Mouse (Mus musculus): ENCODE measurements around the gene Samd4. TPM values are rescaled to one million over a fixed set of nuclear protein-coding genes. Genes with fewer than 3 reads are reported as not detected.

Gene Samd4
- polyA plus RNA-seq, 1 experiment from 2014 or later: 10.2 TPM

DNA sequence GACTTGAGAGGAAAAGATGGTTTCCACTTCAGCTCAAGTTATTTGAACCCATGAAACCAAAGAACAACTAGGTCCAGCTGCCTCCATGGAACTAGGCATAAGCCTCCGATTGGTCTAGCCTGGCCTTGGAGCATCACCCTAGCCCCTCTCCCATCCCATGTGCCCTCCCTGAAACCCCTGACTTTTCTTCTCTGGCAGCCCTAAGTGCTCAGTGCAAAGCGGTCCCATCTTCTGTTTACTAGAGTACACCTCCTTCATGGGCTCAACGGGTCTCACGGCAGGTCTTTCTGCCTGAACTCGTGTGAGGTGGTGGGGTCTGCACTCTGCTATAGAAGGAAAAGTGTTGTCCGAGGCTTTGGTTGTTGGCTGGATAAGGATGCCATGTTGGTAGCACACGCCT is 197.3 kb downstream of the Samd4 start:
- ATAC-seq (ENCODE audit: insufficient number of reproducible peaks, insufficient read depth, low FRiP score, low TSS enrichment, low read depth): no peak
- no peak overlapping the region for H3K9ac ChIP-seq
- H3K9me3 ChIP-seq: no peaks in the 10 kb centered on the region
- H3K27ac ChIP-seq: no peak overlapping the region
- H3K4me1 ChIP-seq: no peaks in the 10 kb centered on the region
- no peak overlapping the region for H3K4me3 ChIP-seq
- H3K27me3 ChIP-seq: no peaks in the 10 kb centered on the region
- 94% methylated on average over 7 of the region's 7 CpGs for WGBS
- H3K36me3 ChIP-seq: peaks cover 59% of the 10 kb centered on the region
- no peak overlapping the region for H3K4me2 ChIP-seq

DNA sequence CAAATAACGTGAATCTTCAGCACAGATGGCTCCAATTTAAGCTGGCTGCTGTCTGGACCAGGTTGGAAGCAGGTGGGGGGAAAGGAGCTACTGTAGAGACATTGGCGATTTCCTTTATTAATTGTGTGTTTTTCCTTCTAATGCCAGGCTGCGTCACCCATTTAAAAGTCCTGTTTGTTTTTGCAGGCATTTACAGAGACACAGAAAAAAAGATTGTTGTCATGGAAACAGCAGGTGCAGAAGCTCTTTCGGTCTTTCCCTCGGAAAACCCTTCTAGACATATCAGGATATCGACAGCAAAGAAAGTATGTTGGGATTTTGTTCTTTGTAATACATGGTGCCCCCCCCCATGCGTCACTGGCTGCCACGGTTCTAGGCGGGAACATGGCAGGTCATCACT is 200.7 kb downstream of the Samd4 start:
- H3K4me3 ChIP-seq: no peak overlapping the region
- peaks cover 10% of the 10 kb centered on the region for H3K4me1 ChIP-seq
- H3K27ac ChIP-seq: no peak overlapping the region
- H3K36me3 ChIP-seq: peaks cover 40% of the 10 kb centered on the region
- no peaks in the 10 kb centered on the region for H3K27me3 ChIP-seq
- 74% methylated on average over 9 of the region's 9 CpGs for WGBS
- H3K4me2 ChIP-seq: no peak overlapping the region
- H3K9me3 ChIP-seq: no peaks in the 10 kb centered on the region
- H3K9ac ChIP-seq: no peak overlapping the region
- ATAC-seq (ENCODE audit: insufficient number of reproducible peaks, insufficient read depth, low FRiP score, low TSS enrichment, low read depth): no peak

DNA sequence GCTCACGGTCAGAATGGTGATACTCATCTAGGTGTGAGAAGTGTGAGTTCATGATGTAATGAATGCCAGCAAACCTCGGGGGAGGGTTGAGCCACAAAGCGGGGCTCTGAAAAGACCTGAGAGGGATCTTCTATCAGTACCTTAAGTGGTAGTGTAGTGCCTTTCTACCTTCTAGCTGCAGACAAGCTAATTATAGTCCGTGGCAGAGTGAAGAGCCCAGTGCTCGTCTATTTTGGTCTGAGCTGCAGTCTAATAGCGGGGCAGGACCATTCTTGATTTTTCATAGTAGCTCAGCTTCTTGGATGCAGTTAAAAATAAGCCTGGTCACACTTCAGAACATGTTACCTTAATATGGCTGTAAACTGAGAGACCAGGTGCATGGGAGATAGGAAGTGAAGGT is 201.2 kb downstream of the Samd4 start:
- no peaks in the 10 kb centered on the region for H3K27me3 ChIP-seq
- no peak overlapping the region for H3K4me3 ChIP-seq
- 70% methylated on average over 6 of the region's 6 CpGs for WGBS
- H3K4me1 ChIP-seq: peaks cover 10% of the 10 kb centered on the region
- no peak overlapping the region for H3K9ac ChIP-seq
- H3K9me3 ChIP-seq: no peaks in the 10 kb centered on the region
- H3K4me2 ChIP-seq: no peak overlapping the region
- ATAC-seq (ENCODE audit: insufficient number of reproducible peaks, insufficient read depth, low FRiP score, low TSS enrichment, low read depth): no peak
- H3K36me3 ChIP-seq: peaks cover 35% of the 10 kb centered on the region
- no peak overlapping the region for H3K27ac ChIP-seq

DNA sequence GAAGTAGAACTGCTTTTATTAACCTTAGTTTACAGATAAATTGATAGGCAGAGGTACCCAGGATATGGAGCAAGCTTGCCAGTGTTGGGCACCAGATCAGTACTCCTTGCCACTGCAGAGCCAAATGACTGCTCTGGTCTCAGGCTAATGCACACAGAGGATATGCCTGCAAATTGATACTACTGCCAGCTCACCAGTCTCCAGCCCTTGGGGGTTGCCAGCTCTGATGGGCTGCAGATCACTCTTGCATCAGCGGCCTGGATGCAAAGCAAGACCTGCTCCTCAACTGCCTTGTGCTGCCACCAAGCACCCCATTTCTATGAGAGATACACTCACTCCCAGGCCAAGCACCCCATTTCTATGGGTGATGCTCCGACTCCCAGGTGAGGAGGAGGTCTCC is 202.0 kb downstream of the Samd4 start:
- H3K4me3 ChIP-seq: no peak overlapping the region
- H3K9me3 ChIP-seq: no peaks in the 10 kb centered on the region
- H3K36me3 ChIP-seq: peaks cover 30% of the 10 kb centered on the region
- H3K4me2 ChIP-seq: no peak overlapping the region
- WGBS: 69% methylated on average over 2 of the region's 2 CpGs
- no peak overlapping the region for H3K27ac ChIP-seq
- peaks cover 10% of the 10 kb centered on the region for H3K4me1 ChIP-seq
- no peak for ATAC-seq (ENCODE audit: insufficient number of reproducible peaks, insufficient read depth, low FRiP score, low TSS enrichment, low read depth)
- H3K27me3 ChIP-seq: no peaks in the 10 kb centered on the region
- no peak overlapping the region for H3K9ac ChIP-seq

DNA sequence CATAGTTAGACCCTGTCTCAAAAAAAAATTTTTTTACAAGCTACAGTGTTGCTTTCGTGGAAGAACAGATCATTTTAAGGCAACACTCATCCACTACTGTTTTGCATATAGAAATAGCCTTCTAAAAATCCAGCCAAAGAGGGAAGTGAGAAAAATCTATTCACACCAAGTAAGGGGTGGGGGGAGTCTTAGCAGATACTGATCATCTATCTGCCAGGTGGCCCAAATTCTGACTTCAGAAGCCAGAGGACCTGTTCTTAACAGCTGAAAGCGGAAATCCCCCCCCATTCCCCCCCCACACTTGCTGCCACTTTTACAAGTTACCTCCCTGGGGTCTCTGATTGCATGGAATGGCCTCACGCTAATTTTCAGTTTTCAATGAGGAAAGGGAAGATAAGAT is 203.5 kb downstream of the Samd4 start:
- Histone ChIP-seq H3K27me3 (no peaks in the 10 kb centered on the region), H3K9me3 (no peaks in the 10 kb centered on the region), H3K4me3 (no peak overlapping the region), H3K27ac (no peak overlapping the region), H3K36me3 (peaks cover 26% of the 10 kb centered on the region; the same call in 1 of the 2 replicates), H3K4me2 (no peak overlapping the region), H3K9ac (no peak overlapping the region), H3K4me1 (peaks cover 10% of the 10 kb centered on the region)
- WGBS: 63% methylated on average over 3 of the region's 3 CpGs
- no peak for ATAC-seq (ENCODE audit: insufficient number of reproducible peaks, insufficient read depth, low FRiP score, low TSS enrichment, low read depth)

DNA sequence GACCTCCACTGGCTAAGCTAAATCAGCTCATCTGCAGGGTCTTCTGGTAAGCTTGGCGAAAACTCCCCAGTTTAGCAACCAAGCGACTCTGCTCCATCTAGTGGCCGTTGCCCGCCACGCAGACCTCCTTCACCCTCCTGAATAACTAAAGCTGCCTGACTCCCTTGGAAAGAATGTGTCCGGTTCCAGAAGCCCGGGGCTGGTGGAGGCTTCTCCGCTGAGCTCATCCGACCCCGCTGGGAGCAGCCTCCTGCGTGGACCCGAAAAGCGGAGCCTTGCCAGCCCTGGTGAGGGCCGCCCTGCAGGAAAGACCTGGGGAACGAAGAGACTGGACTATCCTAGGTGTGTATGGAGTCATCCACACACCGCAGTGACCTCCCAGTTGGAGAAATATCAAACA is 204.1 kb downstream of the Samd4 start:
- H3K9ac ChIP-seq: peak overlapping the region; percentile 64
- peaks cover 31% of the 10 kb centered on the region; the same call in 1 of the 2 replicates for H3K36me3 ChIP-seq
- no peaks in the 10 kb centered on the region for H3K9me3 ChIP-seq
- peak overlapping the region; percentile 66 for H3K4me2 ChIP-seq
- peak; percentile 57; the same call in 1 of the 2 replicates for ATAC-seq (ENCODE audit: insufficient number of reproducible peaks, insufficient read depth, low FRiP score, low TSS enrichment, low read depth)
- peaks cover 10% of the 10 kb centered on the region for H3K4me1 ChIP-seq
- H3K27me3 ChIP-seq: no peaks in the 10 kb centered on the region
- 4% methylated on average over 16 of the region's 16 CpGs for WGBS
- peak overlapping the region; percentile 32 for H3K4me3 ChIP-seq
- H3K27ac ChIP-seq: peak overlapping the region; percentile 44; the same call in 1 of the 2 replicates

DNA sequence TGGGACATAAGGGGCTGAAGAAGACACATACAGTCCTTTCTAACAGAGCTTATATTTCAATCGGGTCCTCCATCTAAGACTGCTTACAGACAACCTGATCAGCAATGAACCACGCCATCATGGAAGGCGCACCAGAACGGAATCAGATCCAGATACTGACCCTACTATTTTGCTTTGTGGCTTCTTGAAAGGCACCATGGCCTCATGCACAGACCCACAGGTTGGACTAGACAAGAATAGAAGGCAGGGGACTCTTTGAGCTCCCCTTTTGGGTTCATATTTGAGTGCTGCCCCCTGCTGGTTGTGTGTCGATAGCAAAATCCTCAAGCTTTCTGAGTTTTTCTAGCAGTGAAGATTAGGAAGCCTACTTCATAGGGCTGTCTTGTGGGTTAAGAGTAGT is 204.5 kb downstream of the Samd4 start:
- H3K27ac ChIP-seq: peak overlapping the region; percentile 44; the same call in 1 of the 2 replicates
- peak overlapping the region; percentile 64; the same call in 1 of the 2 replicates for H3K9ac ChIP-seq
- ATAC-seq (ENCODE audit: insufficient number of reproducible peaks, insufficient read depth, low FRiP score, low TSS enrichment, low read depth): no peak
- H3K27me3 ChIP-seq: no peaks in the 10 kb centered on the region
- H3K9me3 ChIP-seq: no peaks in the 10 kb centered on the region
- peak overlapping the region; percentile 66 for H3K4me2 ChIP-seq
- peaks cover 10% of the 10 kb centered on the region for H3K4me1 ChIP-seq
- peaks cover 35% of the 10 kb centered on the region; the same call in 1 of the 2 replicates for H3K36me3 ChIP-seq
- H3K4me3 ChIP-seq: peak overlapping the region; percentile 32; the same call in 1 of the 2 replicates
- 29% methylated on average over 5 of the region's 5 CpGs for WGBS

DNA sequence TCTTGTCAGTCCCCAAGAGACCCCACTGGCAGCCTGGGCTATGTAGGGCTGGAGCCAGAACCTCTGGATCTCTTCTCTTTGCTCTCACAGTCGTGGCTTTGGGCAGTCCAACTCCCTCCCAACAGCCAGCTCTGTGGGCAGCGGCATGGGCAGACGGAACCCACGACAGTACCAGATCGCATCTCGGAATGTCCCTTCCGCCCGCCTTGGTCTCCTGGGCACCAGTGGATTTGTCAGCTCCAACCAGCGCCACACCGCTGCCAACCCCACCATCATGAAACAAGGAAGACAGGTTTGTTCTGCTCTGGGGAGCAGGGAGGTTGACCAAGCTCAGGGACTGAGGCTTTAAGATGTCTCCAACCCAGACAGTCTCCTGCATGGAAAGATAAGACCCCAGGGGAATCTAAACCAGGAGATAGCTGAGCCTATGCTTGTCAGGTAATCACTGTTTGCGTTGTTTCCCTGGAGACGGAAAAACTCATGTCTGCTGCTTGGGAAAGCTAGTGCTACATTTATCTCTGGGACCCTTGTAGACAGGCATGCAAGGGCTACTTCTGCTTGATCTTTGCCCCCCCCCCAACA is 205.1 kb downstream of the Samd4 start:
- H3K27ac ChIP-seq: no peak overlapping the region
- WGBS: 84% methylated on average over 12 of the region's 12 CpGs
- no peak overlapping the region for H3K4me3 ChIP-seq
- no peaks in the 10 kb centered on the region for H3K27me3 ChIP-seq
- peaks cover 10% of the 10 kb centered on the region for H3K4me1 ChIP-seq
- H3K9me3 ChIP-seq: no peaks in the 10 kb centered on the region
- H3K9ac ChIP-seq: no peak overlapping the region
- ATAC-seq (ENCODE audit: insufficient number of reproducible peaks, insufficient read depth, low FRiP score, low TSS enrichment, low read depth): no peak
- no peak overlapping the region for H3K4me2 ChIP-seq
- H3K36me3 ChIP-seq: peaks cover 38% of the 10 kb centered on the region; the same call in 1 of the 2 replicates

DNA sequence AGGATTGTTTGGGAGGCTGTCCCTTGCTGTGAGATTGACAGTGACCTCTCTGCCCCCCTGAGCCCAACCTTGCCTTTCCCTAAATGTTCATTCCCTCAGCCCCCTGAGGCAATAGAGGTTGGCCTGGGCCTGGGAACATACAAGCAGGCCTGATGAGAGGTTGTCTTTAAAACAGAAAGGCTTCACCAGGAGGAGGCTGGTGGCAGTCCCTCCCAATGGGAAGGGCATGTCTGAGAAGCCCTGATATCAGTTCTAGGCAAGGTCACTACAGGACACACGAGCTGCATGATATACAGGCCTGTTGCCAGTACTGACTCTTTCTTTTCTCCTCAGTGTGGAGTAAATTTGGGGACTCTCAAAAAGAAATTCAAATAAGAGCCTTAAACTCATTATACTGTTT is 205.7 kb downstream of the Samd4 start:
- H3K9me3 ChIP-seq: no peaks in the 10 kb centered on the region
- H3K27me3 ChIP-seq: no peaks in the 10 kb centered on the region
- no peak overlapping the region for H3K4me2 ChIP-seq
- peaks cover 10% of the 10 kb centered on the region for H3K4me1 ChIP-seq
- H3K4me3 ChIP-seq: no peak overlapping the region
- no peak overlapping the region for H3K9ac ChIP-seq
- no peak overlapping the region for H3K27ac ChIP-seq
- ATAC-seq (ENCODE audit: insufficient number of reproducible peaks, insufficient read depth, low FRiP score, low TSS enrichment, low read depth): no peak
- peaks cover 38% of the 10 kb centered on the region; the same call in 1 of the 2 replicates for H3K36me3 ChIP-seq
- 50% methylated on average over 1 of the region's 1 CpGs for WGBS

DNA sequence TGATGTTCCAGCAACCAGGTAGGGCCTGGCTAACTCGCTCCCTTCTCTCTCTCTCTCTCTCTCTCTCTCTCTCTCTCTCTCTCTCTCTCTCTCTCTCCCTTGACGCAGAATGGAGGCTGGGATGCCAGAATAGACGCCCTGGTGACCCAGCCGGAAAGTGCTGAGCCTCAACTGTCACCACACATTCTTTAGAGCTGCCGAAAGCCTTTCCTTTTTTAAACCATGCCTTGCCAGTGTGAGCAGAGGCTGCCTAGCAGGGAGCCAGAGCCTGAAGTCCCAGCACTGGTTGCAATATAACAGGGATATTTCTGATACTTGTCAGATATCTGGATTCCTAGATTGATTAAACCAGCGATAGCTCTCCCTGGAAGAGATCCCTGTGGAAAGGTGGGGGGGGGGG is 206.5 kb downstream of the Samd4 start:
- no peaks in the 10 kb centered on the region for H3K27me3 ChIP-seq
- peaks cover 31% of the 10 kb centered on the region; the same call in 1 of the 2 replicates for H3K36me3 ChIP-seq
- ATAC-seq (ENCODE audit: insufficient number of reproducible peaks, insufficient read depth, low FRiP score, low TSS enrichment, low read depth): no peak

DNA sequence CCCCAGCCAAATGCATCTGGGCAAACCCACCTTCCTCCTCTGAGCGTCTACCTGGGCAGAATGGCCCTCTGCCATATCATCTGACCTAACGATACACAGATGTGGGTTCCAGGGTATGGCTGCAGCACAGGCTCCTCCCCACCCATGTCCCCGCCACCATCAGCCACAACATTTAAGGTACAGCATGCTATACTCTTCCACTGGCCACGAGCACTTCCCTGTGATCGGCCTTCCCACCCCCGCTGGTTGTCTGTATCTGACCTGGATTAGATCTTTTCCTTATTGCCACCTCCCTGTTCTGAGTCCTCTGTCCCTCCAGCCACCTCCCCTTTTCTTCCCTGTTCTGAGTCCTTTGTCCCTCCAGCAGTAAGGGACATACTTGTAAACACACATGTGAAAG is 209.3 kb downstream of the Samd4 start:
- Histone ChIP-seq H3K9ac (no peak overlapping the region), H3K4me2 (no peak overlapping the region), H3K27ac (no peak overlapping the region), H3K4me3 (no peak overlapping the region), H3K36me3 (peaks cover 32% of the 10 kb centered on the region), H3K4me1 (peaks cover 9% of the 10 kb centered on the region), H3K9me3 (no peaks in the 10 kb centered on the region), H3K27me3 (no peaks in the 10 kb centered on the region)
- 79% methylated on average over 6 of the region's 6 CpGs for WGBS
- ATAC-seq (ENCODE audit: insufficient number of reproducible peaks, insufficient read depth, low FRiP score, low TSS enrichment, low read depth): no peak

More for the DNA sequence above, 206.5 kb downstream of the Samd4 start:
- Histone ChIP-seq H3K4me3 (no peak overlapping the region), H3K4me2 (no peak overlapping the region), H3K9me3 (no peaks in the 10 kb centered on the region), H3K27ac (no peak overlapping the region), H3K4me1 (peaks cover 13% of the 10 kb centered on the region), H3K9ac (no peak overlapping the region)
- 74% methylated on average over 6 of the region's 6 CpGs for WGBS

DNA sequence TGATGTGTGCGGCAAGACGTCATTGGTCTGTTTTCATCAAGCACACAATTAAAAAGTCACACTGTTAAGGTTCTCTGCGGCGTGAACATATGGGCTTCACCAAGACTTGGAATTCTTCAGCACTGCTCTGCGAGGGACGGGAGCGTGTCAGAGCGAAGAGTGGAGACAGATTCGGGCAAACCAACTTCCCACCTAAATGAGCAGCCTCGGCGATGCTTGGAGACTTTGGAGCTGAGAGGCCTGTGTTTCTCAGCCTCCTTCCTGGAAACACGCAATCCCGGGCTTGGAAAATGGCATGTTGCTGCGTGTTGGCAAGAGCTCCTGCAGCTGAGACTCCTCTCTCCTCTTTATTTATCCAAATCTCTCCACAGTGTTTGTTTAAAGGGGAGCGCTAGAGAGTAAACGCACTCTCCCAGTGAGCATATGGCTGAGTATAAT is 210.7 kb downstream of the Samd4 start:
- no peaks in the 10 kb centered on the region for H3K27me3 ChIP-seq
- peaks cover 32% of the 10 kb centered on the region for H3K36me3 ChIP-seq
- peak overlapping the region; percentile 11; the same call in 1 of the 2 replicates for H3K9ac ChIP-seq
- ATAC-seq (ENCODE audit: insufficient number of reproducible peaks, insufficient read depth, low FRiP score, low TSS enrichment, low read depth): no peak
- H3K4me2 ChIP-seq: no peak overlapping the region
- no peak overlapping the region for H3K4me3 ChIP-seq
- peaks cover 5% of the 10 kb centered on the region; the same call in 1 of the 2 replicates for H3K4me1 ChIP-seq
- WGBS: 72% methylated on average over 16 of the region's 16 CpGs
- H3K9me3 ChIP-seq: no peaks in the 10 kb centered on the region
- no peak overlapping the region for H3K27ac ChIP-seq
